Mouse (Mus musculus) hindbrain, embryonic 12.5 days (tissue): ENCODE results near the gene Sell. TPM values are rescaled to one million over a fixed set of nuclear protein-coding genes. Genes with fewer than 3 reads are reported as not detected.

ENCODE experiments used
- ATAC-seq: fragments of 200-750 bp; cut with Nextera tagmentation; 2 replicates; pipeline ENCODE4 v1.8.0; 2017; ENCODE audit warnings: moderate TSS enrichment; ENCODE audit not compliant: low FRiP score
- H3K27ac ChIP-seq: fragments of 300-500 bp; sonication (generic); 2 replicates; pipeline ENCODE4 v1.5.1; 2016; ENCODE audit warnings: mild to moderate bottlenecking
- H3K27me3 ChIP-seq: fragments of 300-500 bp; sonication (generic); 2 replicates; pipeline ENCODE4 v1.6.1; 2016; ENCODE audit warnings: mild to moderate bottlenecking
- H3K36me3 ChIP-seq: fragments of 300-500 bp; sonication (generic); 2 replicates; pipeline ENCODE4 v1.6.1; 2016; ENCODE audit warnings: mild to moderate bottlenecking
- H3K4me1 ChIP-seq: fragments of 300-500 bp; sonication (generic); 2 replicates; pipeline ENCODE4 v1.6.1; 2016
- H3K4me2 ChIP-seq: fragments of 300-500 bp; sonication (generic); replicated peaks from 2 replicates; pipeline ENCODE4 v1.6.1; 2016; ENCODE audit warnings: mild to moderate bottlenecking
- H3K4me3 ChIP-seq: fragments of 300-500 bp; sonication (generic); 2 replicates; pipeline ENCODE4 v1.5.1; 2016; ENCODE audit warnings: mild to moderate bottlenecking
- H3K9ac ChIP-seq: fragments of 300-500 bp; sonication (generic); 2 replicates; pipeline ENCODE4 v1.6.1; 2016; ENCODE audit warnings: mild to moderate bottlenecking, moderate library complexity
- H3K9me3 ChIP-seq: fragments of 300-500 bp; sonication (generic); replicated peaks from 2 replicates; pipeline ENCODE4 v1.6.1; 2016; ENCODE audit warnings: mild to moderate bottlenecking
- WGBS: fragments of 180-500 bp; shearing (Covaris S2); methylation state at CpG from one replicate; pipeline ENCODE4 v1.1.7; 2016; 5-methylcytosine and 5-hydroxymethylcytosine counted together
- polyA plus RNA-seq: library from polyadenylated mRNA; unstranded; fragments of >200 nt; fragmentation: Nextera tagmentation; extraction: Ambion mirVana; gene quantifications from 2 replicates; pipeline ENCODE4 v1.2.1, GENCODE M21; 2016

The Sell gene
- polyA plus RNA-seq, 1 experiment from 2014 or later: 0.30 TPM

DNA sequence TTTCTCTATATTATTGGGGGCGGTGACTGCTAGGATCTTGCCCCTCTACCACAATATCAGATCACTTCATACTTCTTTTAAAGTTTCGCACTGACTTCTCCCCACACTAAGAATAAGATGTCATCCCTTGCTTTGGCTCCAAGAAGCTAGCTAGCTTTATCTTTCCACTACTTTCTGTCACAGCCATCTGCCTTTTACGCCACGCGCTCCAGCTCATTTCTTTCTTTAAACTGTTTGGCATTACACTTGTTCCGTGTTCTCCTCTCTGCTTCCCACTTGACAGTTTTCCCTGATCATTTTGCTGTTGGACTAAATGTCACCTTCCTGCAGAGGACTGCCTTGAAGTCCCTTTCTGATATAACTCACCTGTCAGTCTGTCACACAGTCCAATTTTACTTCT, 56.1 kb downstream of the Sell start:
- no peak overlapping the region for H3K9ac ChIP-seq
- 92% methylated on average over 6 of the region's 6 CpGs for whole genome bisulfite sequencing
- no peak for ATAC-seq
- H3K36me3 ChIP-seq: no peaks in the 10 kb centered on the region
- no peak overlapping the region for H3K4me3 ChIP-seq
- no peaks in the 10 kb centered on the region for H3K27me3 ChIP-seq
- no peak overlapping the region for H3K4me2 ChIP-seq
- H3K9me3 ChIP-seq: no peaks in the 10 kb centered on the region
- H3K4me1 ChIP-seq: no peaks in the 10 kb centered on the region
- no peak overlapping the region for H3K27ac ChIP-seq

DNA sequence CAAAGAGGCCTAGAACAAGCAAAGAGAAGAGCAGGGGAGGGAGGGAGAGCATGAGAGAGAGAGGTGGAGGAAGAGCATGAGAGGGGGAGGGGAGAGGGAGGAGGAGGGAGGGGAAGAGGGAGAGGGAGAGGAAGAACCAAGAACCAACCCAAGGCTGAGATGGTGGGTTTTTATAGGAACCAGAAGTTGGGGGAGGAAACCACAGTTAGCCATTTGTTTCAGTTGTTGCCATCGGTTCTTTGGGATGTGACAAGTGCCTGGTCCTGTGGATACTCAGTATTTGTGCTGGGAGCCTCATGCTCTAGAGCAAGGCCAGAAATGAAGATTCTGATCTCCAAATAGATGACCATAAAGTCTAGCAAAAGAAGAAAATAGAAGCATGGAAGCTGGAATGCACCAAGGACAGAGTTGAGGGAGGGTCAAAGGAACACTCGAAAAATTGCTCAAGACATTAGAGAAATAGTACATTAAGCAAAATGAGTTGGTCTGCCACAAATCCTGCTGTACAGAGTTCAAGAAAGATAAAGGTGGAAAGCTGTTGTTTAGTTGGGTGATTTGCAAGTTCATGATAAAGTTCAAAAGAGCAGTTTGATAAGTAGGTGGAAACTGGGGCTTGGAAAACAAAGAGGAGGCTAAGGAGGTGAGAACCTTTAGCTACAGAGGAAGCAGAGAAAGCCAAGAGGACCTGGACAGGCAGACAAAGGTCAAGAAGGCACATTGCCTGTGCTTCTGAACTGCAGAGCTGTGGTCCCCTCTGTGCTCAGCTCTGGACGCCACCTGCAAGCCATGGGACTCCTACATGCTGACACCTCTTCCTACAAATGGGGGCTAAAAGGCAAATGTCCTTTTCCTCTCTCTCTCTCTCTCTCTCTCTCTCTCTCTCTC, 58.4 kb downstream of the Sell start:
- Histone ChIP-seq H3K9ac (no peak overlapping the region), H3K4me2 (no peak overlapping the region), H3K36me3 (no peaks in the 10 kb centered on the region), H3K4me1 (no peaks in the 10 kb centered on the region), H3K27me3 (no peaks in the 10 kb centered on the region), H3K9me3 (no peaks in the 10 kb centered on the region), H3K4me3 (no peak overlapping the region), H3K27ac (no peak overlapping the region)
- 85% methylated on average over 3 of the region's 3 CpGs for WGBS
- ATAC-seq: no peak

DNA sequence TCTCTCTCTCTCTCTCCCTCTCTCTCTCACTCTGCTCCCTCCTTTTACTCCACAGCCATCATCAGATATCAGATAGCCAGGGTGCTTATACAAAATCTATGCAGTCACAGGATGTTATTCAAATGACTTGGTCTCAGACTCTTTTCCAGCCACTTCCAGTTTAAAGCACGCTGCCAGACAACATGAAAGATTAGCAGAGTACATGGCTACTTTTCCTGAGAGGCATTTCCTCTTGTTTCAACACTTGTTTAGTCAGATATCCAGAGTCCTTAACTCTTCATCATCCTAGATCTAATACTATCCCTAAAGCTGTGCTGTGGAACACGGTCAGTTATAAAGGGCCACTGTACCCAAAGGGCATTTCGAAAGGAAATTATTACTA, 59.0 kb downstream of the Sell start:
- 91% methylated on average over 3 of the region's 3 CpGs for WGBS
- H3K27me3 ChIP-seq: no peaks in the 10 kb centered on the region
- H3K36me3 ChIP-seq: no peaks in the 10 kb centered on the region
- H3K4me1 ChIP-seq: no peaks in the 10 kb centered on the region
- ATAC-seq: no peak
- no peak overlapping the region for H3K9ac ChIP-seq
- no peak overlapping the region for H3K4me3 ChIP-seq
- no peak overlapping the region for H3K27ac ChIP-seq
- H3K9me3 ChIP-seq: no peaks in the 10 kb centered on the region
- H3K4me2 ChIP-seq: no peak overlapping the region

DNA sequence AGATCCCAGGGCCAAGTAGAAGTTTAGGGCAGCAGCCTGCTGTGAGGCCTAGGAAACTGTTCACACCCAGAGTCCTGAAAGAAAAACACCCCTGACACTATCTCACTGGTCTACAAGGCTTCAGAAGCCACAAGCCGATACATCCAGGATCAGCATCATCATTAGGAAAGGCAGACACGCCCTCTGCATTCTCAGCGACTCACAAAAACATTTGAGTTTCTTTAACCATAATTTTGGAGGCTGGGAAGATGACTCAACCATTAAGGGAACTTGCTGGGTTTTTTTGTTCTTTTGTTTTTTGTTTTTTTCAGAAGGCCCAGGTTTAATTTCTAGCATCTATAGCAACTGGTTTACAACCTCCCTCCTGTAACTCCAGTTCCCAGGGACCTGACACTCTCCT, 62.1 kb downstream of the Sell start:
- no peaks in the 10 kb centered on the region for H3K36me3 ChIP-seq
- no peak for ATAC-seq
- H3K27ac ChIP-seq: no peak overlapping the region
- H3K4me3 ChIP-seq: no peak overlapping the region
- no peak overlapping the region for H3K4me2 ChIP-seq
- WGBS: 62% methylated on average over 3 of the region's 3 CpGs
- no peak overlapping the region for H3K9ac ChIP-seq
- H3K27me3 ChIP-seq: no peaks in the 10 kb centered on the region
- no peaks in the 10 kb centered on the region for H3K9me3 ChIP-seq
- no peaks in the 10 kb centered on the region for H3K4me1 ChIP-seq

DNA sequence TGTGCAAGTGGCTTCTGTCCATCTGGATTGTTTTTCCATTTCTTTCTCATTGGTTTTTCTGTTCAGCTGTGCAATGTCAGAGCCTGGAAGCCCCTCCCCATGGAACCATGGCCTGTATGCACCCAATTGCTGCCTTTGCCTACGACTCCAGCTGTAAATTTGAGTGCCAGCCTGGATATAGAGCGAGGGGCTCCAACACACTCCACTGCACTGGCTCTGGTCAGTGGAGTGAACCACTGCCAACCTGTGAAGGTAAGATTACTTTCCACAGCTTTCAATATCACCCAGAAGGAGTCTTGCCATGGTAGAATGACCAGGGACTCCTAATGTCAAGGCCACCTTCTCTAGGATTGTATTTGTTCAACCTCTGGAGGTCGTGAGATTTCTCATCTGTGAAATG, 68.2 kb downstream of the Sell start:
- no peak overlapping the region for H3K4me3 ChIP-seq
- H3K9ac ChIP-seq: no peak overlapping the region
- ATAC-seq: no peak
- no peaks in the 10 kb centered on the region for H3K27me3 ChIP-seq
- H3K27ac ChIP-seq: no peak overlapping the region
- no peak overlapping the region for H3K4me2 ChIP-seq
- no peaks in the 10 kb centered on the region for H3K4me1 ChIP-seq
- no peaks in the 10 kb centered on the region for H3K9me3 ChIP-seq
- no peaks in the 10 kb centered on the region for H3K36me3 ChIP-seq
- 78% methylated on average over 3 of the region's 3 CpGs for WGBS

DNA sequence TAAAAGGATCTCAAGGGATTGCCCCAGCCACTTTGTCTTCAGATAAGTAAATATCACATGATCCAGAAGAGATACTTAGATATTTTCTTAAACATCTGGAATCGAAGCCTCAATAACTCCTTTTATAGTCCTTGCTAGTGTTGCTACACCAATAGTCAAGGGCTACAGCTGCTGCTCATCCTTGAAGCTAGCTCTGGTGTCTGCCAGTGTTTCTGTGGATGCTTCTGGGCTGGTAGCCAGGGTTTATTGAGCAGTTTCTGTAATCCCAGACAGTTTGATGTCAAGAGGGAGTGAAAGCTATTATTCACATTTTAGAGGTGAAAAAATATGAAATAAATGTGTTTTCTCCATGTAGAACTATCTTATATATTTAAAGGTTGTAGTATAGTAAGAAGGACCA, 70.8 kb downstream of the Sell start:
- 89% methylated on average over 1 of the region's 1 CpGs for WGBS
- H3K4me1 ChIP-seq: no peaks in the 10 kb centered on the region
- H3K4me3 ChIP-seq: no peak overlapping the region
- H3K27ac ChIP-seq: no peak overlapping the region
- no peak overlapping the region for H3K4me2 ChIP-seq
- no peaks in the 10 kb centered on the region for H3K9me3 ChIP-seq
- no peak for ATAC-seq
- no peaks in the 10 kb centered on the region for H3K36me3 ChIP-seq
- H3K27me3 ChIP-seq: no peaks in the 10 kb centered on the region
- no peak overlapping the region for H3K9ac ChIP-seq

Other genes starting within 250 kb of the Sell start
- gene Scyl3, start 132.9 kb upstream of the Sell start, polyA plus RNA-seq: 24.0 and 25.3 TPM in 2 replicates
- gene BC055324, start 67.2 kb upstream of the Sell start, polyA plus RNA-seq: 18.4 and 20.0 TPM in 2 replicates
- 8.9 and 9.1 TPM in 2 replicates for gene Mettl18, start 67.1 kb upstream of the Sell start, polyA plus RNA-seq
- not detected in 2 replicates for gene Sele, start 13.7 kb upstream of the Sell start, polyA plus RNA-seq
- gene Selp, start 53.3 kb downstream of the Sell start, polyA plus RNA-seq: 0.12 TPM in 1 of 2 replicates, not detected in the other
- gene F5, start 89.9 kb downstream of the Sell start, polyA plus RNA-seq: 0.17 and 0.34 TPM in 2 replicates
- 10.0 and 10.1 TPM in 2 replicates for gene Slc19a2, start 187.1 kb downstream of the Sell start, polyA plus RNA-seq
- 15.3 and 19.2 TPM in 2 replicates for gene Ccdc181, start 213.6 kb downstream of the Sell start, polyA plus RNA-seq
- 29.8 and 32.0 TPM in 2 replicates for gene Nme7, start 242.1 kb downstream of the Sell start, polyA plus RNA-seq
- gene Blzf1, start 245.5 kb downstream of the Sell start, polyA plus RNA-seq: 31.0 and 31.3 TPM in 2 replicates